Mouse (Mus musculus): Measurements from ENCODE around the gene Olfr218. TPM values are rescaled to one million over a fixed set of nuclear protein-coding genes. Genes with fewer than 3 reads are reported as not detected.
"Not testable (repeated sequence)": the region's sequence is repeated elsewhere in the genome, so short reads cannot be mapped to it uniquely, and the experiment has no call there.

Olfr218 gene
- polyA plus RNA-seq (2012; rRNA removed): not detected in 2 replicates

DNA sequence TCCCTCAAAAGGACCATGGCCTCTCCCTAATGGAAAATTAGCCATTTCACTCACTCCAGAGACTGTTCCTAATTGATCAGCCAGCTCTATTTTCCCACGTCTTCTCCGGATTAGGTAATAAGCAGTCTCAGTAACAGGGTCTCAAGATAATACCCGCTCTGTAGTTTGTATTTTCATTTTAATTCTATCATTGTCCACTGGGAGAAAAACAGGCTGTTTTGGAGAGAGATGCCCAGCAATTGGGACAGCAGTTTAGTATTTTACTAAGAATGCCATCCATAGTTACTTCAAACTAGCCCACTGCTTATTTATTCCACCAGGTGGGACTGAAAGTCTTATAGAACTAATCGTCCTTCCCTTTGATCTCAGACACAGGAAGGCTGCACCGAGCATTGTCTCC, at the start of gene Olfr218:
Gene Olfr218, plus strand, starts transcription at position 301 of the 400 bp plus-strand sequence.
- no peak for DNase-seq (ENCODE audit: extremely low spot score in 1 of 2, low spot score in 1 of 2)

- no peak for DNase-seq (ENCODE audit: extremely low spot score in 1 of 2, low spot score in 1 of 2)
These were observed 23.3 kb upstream of the Olfr218 start for GRCm38 (mm10) chr1:173174154-173174842.

- no peak for DNase-seq (ENCODE audit: extremely low spot score in 1 of 2, low spot score in 1 of 2)
These were observed 7.1 kb upstream of the Olfr218 start, which contains the start of gene Olfr1406 for GRCm38 (mm10) chr1:173190540-173190939. TSS of gene Olfr1406 (minus strand) at chr1:173190640.

GRCm38 (mm10) chr1:173192059-173192458, 5.5 kb upstream of the Olfr218 start:
- DNase-seq (ENCODE audit: extremely low spot score in 1 of 2, low spot score in 1 of 2): no peak

DNA sequence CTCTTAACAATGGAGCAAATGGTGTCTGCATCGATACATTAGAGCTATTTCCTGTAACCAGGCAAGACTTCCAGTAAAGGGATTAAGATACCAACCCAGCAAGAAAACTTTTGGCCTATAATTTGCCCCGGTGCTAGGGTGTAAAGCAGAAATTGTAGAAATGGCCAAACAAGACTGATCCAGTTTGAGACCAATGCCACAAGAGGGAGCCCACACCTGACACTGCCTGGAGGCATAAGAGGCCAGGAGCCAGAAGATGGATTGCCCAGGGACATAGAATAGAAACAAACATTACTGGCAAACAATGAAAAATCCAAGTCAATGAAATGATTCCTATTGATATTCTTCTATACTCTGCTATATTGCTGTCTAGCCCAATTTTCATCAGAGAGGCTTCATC, 1.2 kb upstream of the Olfr218 start:
- DNase-seq (ENCODE audit: extremely low spot score in 1 of 2, low spot score in 1 of 2): no peak

DNA sequence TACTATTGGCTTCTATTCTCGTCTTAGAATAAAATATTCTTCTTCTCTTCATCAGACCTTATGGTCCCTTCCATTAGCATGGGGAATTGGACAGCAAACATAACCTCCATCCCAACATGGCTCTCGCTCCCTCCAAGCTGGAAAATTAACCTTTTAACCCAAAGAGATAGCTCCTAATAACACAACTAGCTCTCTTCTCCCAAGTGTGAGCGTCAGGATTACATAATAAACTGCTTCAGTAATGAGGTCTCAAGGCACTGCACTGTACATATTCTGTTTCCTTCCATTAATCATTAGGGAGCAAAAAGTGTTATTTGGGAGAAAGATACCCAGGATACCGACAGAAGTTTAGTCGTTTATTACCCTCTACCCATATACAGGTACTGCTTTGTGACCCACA, 14.5 kb downstream of the Olfr218 start, which contains the start of gene Olfr1404:
Gene Olfr1404, plus strand, starts transcription at position 301 of the 400 bp plus-strand sequence.
- DNase-seq (ENCODE audit: extremely low spot score in 1 of 2, low spot score in 1 of 2): no peak

DNA sequence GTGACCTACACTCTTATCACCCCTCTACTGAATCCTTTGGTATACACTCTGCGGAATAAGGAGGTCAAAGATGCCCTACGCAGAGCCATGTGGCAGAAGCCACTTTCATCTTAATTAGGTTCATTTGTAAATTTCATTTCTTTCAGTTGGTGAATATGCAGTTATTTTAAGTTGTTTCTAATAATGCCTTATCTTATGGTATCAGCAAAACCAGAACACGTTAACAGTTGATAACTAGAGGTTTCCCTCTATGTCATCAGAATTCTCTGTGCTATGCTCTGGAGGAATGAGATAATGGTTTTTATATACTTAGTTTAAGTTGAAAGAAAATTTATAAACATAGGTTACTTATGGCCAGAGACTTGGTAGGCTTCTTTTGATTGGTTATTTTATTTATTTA, 18.9 kb downstream of the Olfr218 start:
- no peak for DNase-seq (ENCODE audit: extremely low spot score in 1 of 2, low spot score in 1 of 2)

DNA sequence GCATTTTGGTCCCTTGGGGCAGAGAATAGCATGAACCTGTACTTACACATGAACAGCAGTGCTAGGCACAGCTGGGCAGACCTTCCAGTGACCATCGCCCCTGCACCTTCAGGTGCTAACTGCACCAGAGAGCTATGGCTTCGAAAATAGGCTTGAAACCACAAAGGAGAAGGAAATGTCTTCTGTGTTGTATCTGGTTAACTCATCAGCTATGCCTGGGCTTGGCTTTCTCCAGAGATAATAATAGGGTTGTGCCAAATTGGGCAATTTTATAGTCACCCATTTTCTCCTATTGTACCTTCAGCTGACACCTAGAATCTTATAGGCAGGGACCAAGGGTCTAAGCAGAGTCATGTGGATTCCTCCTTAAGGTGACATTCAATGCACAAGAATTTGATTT, 29.5 kb downstream of the Olfr218 start, which contains the start of gene Fcer1a:
Gene Fcer1a, minus strand, starts transcription at position 134 of the 400 bp plus-strand sequence.
- no peak for DNase-seq (ENCODE audit: extremely low spot score in 1 of 2, low spot score in 1 of 2)

- DNase-seq (ENCODE audit: extremely low spot score in 1 of 2, low spot score in 1 of 2): not testable (repeated sequence)
These were observed 39.4 kb downstream of the Olfr218 start for GRCm38 (mm10) chr1:173237004-173237403.

- no peak for DNase-seq (ENCODE audit: extremely low spot score in 1 of 2, low spot score in 1 of 2)
These were observed 52.3 kb downstream of the Olfr218 start for GRCm38 (mm10) chr1:173249888-173250287.

Other genes starting within 250 kb of the Olfr218 start
- gene Olfr16, start 247.4 kb upstream of the Olfr218 start, polyA plus RNA-seq (2012; rRNA removed): not detected in 2 replicates
- not detected in 2 replicates for gene Olfr1408, start 60.4 kb upstream of the Olfr218 start, polyA plus RNA-seq (2012; rRNA removed)
- not detected in 2 replicates for gene Olfr1406, start 7.2 kb upstream of the Olfr218 start, polyA plus RNA-seq (2012; rRNA removed)
- not detected in 2 replicates for gene Olfr1404, start 14.6 kb downstream of the Olfr218 start, polyA plus RNA-seq (2012; rRNA removed)
- 0.11 TPM in 1 of 2 replicates, not detected in the other for gene Fcer1a, start 29.4 kb downstream of the Olfr218 start, polyA plus RNA-seq (2012; rRNA removed)
- 0.04 TPM in 1 of 2 replicates, not detected in the other for gene Olfr418, start 68.2 kb downstream of the Olfr218 start, polyA plus RNA-seq (2012; rRNA removed)
- 0.19 TPM in 1 of 2 replicates, not detected in the other for gene Mptx2, start 80.0 kb downstream of the Olfr218 start, polyA plus RNA-seq (2012; rRNA removed)
- gene Ackr1, start 135.9 kb downstream of the Olfr218 start, polyA plus RNA-seq (2012; rRNA removed): 115 and 129 TPM in 2 replicates
- 2.3 and 3.4 TPM in 2 replicates for gene Aim2, start 153.1 kb downstream of the Olfr218 start, polyA plus RNA-seq (2012; rRNA removed)
- gene Cadm3, start 169.9 kb downstream of the Olfr218 start, polyA plus RNA-seq (2012; rRNA removed): 360 and 371 TPM in 2 replicates